11 mouse cellular contexts compared by ENCODE assay signal in the genomic region with DNA sequence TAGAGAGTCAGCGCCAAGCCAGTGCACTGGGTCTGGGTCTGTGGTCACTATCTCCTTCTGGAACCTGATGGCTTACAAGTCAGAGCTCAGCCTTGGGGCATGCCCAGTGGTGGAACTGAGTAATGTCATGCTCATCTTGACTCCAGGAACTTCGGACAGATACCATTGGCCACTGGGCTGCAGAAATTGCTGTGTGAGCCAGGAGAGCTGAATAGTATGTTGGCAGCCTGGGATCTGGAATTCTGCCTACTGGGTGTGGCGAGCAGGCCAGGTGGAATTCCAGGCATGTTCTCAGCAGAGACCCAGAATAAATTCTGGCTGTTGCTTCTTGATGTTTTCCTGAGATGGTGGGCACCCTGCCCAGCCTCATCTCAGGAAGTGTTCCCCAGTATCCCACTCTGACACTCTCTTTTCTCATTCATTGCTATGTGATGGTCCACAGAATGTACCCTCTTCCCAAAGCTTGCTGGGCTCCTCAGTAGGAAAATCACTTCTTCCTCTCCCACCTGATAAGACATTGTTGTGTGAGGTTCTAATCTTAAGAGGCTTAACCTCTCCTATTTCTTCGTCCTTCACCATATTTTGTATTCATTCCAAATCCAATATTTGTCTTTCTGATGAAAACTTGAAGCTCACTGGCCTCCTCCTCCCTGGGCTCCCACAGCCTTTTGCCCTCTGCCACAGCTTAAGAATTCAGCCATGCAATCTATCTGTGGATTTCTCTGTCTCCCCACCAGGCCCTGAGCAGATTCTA. TPM values are rescaled to one million over a fixed set of nuclear protein-coding genes. Genes with fewer than 3 reads are reported as not detected.
DNase-seq lines count a peak whose midpoint lies in the region; ATAC-seq and TF ChIP-seq lines count a peak whose summit lies in the region.
"Had no signal": no experiment of that assay in that cellular context is flagged by ENCODE, and none has a peak within 500 bp of the region (broad histone marks: within the 10 kb centered on the region; RNA-seq: fewer than 3 reads in every experiment).

No protein-coding gene starts in this region.

- no peaks in the 10 kb centered on the region for H3K36me3 ChIP-seq in stomach, postnatal 0 days (ENCODE audit: control insufficient read depth, insufficient read depth, low read length)
- no peaks in the 10 kb centered on the region for H3K36me3 ChIP-seq in intestine, postnatal 0 days (ENCODE audit: control insufficient read depth, insufficient read depth)
- H3K36me3 ChIP-seq: hindbrain, embryonic 10.5 days had no signal

- TF ChIP-seq EP300 in stomach, postnatal 0 days (optimal IDR thresholded peaks at IDR 0.05), result no peak

- no peak overlapping the region for H3K4me2 ChIP-seq in stomach, postnatal 0 days (replicated peaks; ENCODE audit: low read depth)
- no peak overlapping the region for H3K4me2 ChIP-seq in intestine, postnatal 0 days (replicated peaks; ENCODE audit: low read depth)

- H3K9me3 ChIP-seq in stomach, postnatal 0 days (ENCODE audit: control insufficient read depth, low read length), result no peaks in the 10 kb centered on the region
- no peaks in the 10 kb centered on the region for H3K9me3 ChIP-seq in intestine, postnatal 0 days (ENCODE audit: control insufficient read depth)
- H3K9me3 ChIP-seq: hindbrain, embryonic 10.5 days had no signal

- no peaks in the 10 kb centered on the region for H3K4me1 ChIP-seq in stomach, postnatal 0 days (replicated peaks; ENCODE audit: control insufficient read depth, insufficient read depth)
- H3K4me1 ChIP-seq in intestine, postnatal 0 days (replicated peaks; ENCODE audit: control insufficient read depth, insufficient read depth, low read length), result no peaks in the 10 kb centered on the region
- H3K4me1 ChIP-seq: hindbrain, embryonic 10.5 days had no signal

- no peak overlapping the region for H3K9ac ChIP-seq in stomach, postnatal 0 days (ENCODE audit: low read length)
- H3K9ac ChIP-seq in intestine, postnatal 0 days (ENCODE audit: low read depth, low read length), result no peak overlapping the region

- DNase-seq in right cerebral cortex, postnatal 10 days (ENCODE audit: low spot score in 2 of 2), result peak; percentile 45 to 46
- DNase-seq in right cerebral cortex, postnatal 25 days, result no peak
- peak; percentile 48 to 70 for DNase-seq in cerebellum, postnatal 25 days
- DNase-seq in kidney, adult 9 months, result peak; percentile 51
- DNase-seq in stomach, postnatal 0 days (ENCODE audit: low spot score), result peak; percentile 60
- no peak for DNase-seq in frontal cortex, postnatal 10 days (ENCODE audit: low spot score in 2 of 2)
- DNase-seq: adrenal gland, adult 8-10 months; left cerebral cortex, postnatal 4 days had no signal

- H3K4me3 ChIP-seq in stomach, postnatal 0 days (ENCODE audit: low read depth, low read length), result no peak overlapping the region
- H3K4me3 ChIP-seq in intestine, postnatal 0 days (ENCODE audit: low read depth, low read length), result no peak overlapping the region
- H3K4me3 ChIP-seq: erythroblast, embryonic 14.5 days; hindbrain, embryonic 10.5 days had no signal

- peak; percentile 57 for ATAC-seq in stomach, postnatal 0 days (ENCODE audit: low FRiP score, low TSS enrichment)
- ATAC-seq in intestine, postnatal 0 days, result no peak

- no peaks in the 10 kb centered on the region for H3K27me3 ChIP-seq in stomach, postnatal 0 days (ENCODE audit: control insufficient read depth, insufficient read depth, low read length)
- no peaks in the 10 kb centered on the region for H3K27me3 ChIP-seq in intestine, postnatal 0 days (replicated peaks; ENCODE audit: control insufficient read depth, insufficient read depth, low read length)

- no peak for TF ChIP-seq CTCF in stomach, postnatal 0 days (IDR thresholded peaks at IDR 0.05; ENCODE audit: low read depth)
- no peak for TF ChIP-seq CTCF in intestine, postnatal 0 days (IDR thresholded peaks at IDR 0.05; ENCODE audit: low read depth)

- WGBS in stomach, postnatal 0 days, result 49% methylated on average over 4 of the region's 4 CpGs
- 63% methylated on average over 4 of the region's 4 CpGs for WGBS in intestine, postnatal 0 days

- H3K27ac ChIP-seq in stomach, postnatal 0 days (replicated peaks), result no peak overlapping the region
- H3K27ac ChIP-seq in intestine, postnatal 0 days (ENCODE audit: low read depth, low read length), result no peak overlapping the region
- H3K27ac ChIP-seq: hindbrain, embryonic 10.5 days had no signal

RNA-seq across cellular contexts. Expression of a gene that starts 41.6 kb away (rescaled TPM):
- polyA plus RNA-seq in stomach, postnatal 0 days (2015; fragmentation: Nextera tagmentation; extraction: Ambion mirVana), result 172 and 177 TPM in 2 replicates
- 176 and 181 TPM in 2 replicates for polyA plus RNA-seq in intestine, postnatal 0 days (2015; fragmentation: Nextera tagmentation; extraction: Ambion mirVana)

Comparison
In these comparisons a context has a peak if more than half of its experiments do, and no peak if none do; other contexts are left out.
1. DNase-seq: peak in right cerebral cortex, postnatal 10 days (2 of 2), cerebellum, postnatal 25 days (2 of 2), kidney, adult 9 months (single experiment) and stomach, postnatal 0 days (single experiment); none in right cerebral cortex, postnatal 25 days (single experiment) and frontal cortex, postnatal 10 days (0 of 2).